Mouse (Mus musculus): ENCODE measurements around the gene Pfn1.

GRCm38 (mm10) chr11:70674501-70674900, 20.1 kb upstream of the Pfn1 start:
- TF ChIP-seq CTCF (IDR thresholded peaks at IDR 0.05; ENCODE audit: low read depth): no peak
- no peak for TF ChIP-seq EP300 (optimal IDR thresholded peaks at IDR 0.05)
